Mouse (Mus musculus) lung, embryonic 14.5 days (tissue): ENCODE results near the gene 1700122O11Rik. TPM values are rescaled to one million over a fixed set of nuclear protein-coding genes. Genes with fewer than 3 reads are reported as not detected.
A peak's percentile ranks its signal among the peaks of the same experiment; 100 is the strongest.

Experiments
- ATAC-seq: fragments of 200-750 bp; cut with Nextera tagmentation; 2 replicates; pipeline ENCODE4 v1.8.0; 2017; ENCODE audit warnings: mild to moderate bottlenecking, moderate TSS enrichment, moderate library complexity; ENCODE audit not compliant: insufficient read depth
- DNase-seq: peaks from one replicate; pipeline ENCODE4 v3.0.0-alpha.2; 2015
- H3K27ac ChIP-seq: fragments of 300-500 bp; sonication (generic); 2 replicates; pipeline ENCODE4 v1.5.1; 2014; ENCODE audit warnings: low read depth, mild to moderate bottlenecking, moderate library complexity
- H3K27me3 ChIP-seq: fragments of 300-500 bp; sonication (generic); 2 replicates; pipeline ENCODE4 v1.6.1; 2014; ENCODE audit warnings: low read length, control low read depth; ENCODE audit not compliant: insufficient read depth
- H3K36me3 ChIP-seq: fragments of 300-500 bp; sonication (generic); 2 replicates; pipeline ENCODE4 v1.6.1; 2014; ENCODE audit warnings: control low read depth; ENCODE audit not compliant: insufficient read depth
- H3K4me1 ChIP-seq: fragments of 300-500 bp; sonication (generic); 2 replicates; pipeline ENCODE4 v1.6.1; 2014; ENCODE audit warnings: antibody characterized with exemption, control low read depth; ENCODE audit not compliant: insufficient read depth
- H3K4me2 ChIP-seq: fragments of 300-500 bp; sonication (generic); 2 replicates; pipeline ENCODE4 v1.6.1; 2014; ENCODE audit warnings: mild to moderate bottlenecking
- H3K4me3 ChIP-seq: fragments of 300-500 bp; sonication (generic); 2 replicates; pipeline ENCODE4 v1.5.1; 2014; ENCODE audit warnings: low read depth, low read length
- H3K9ac ChIP-seq: fragments of 300-500 bp; sonication (generic); 2 replicates; pipeline ENCODE4 v1.6.1; 2014
- H3K9me3 ChIP-seq: fragments of 300-500 bp; sonication (generic); 2 replicates; pipeline ENCODE4 v1.6.1; 2016; ENCODE audit warnings: low read depth, low read length, control low read depth
- CTCF ChIP-seq: IDR thresholded peaks from 2 replicates; pipeline ENCODE4 v1.5.1; 2016; ENCODE audit warnings: antibody characterized with exemption, low read depth
- WGBS: fragments of 180-500 bp; shearing (Covaris S2); extraction: QIAGEN DNeasy Blood & Tissue Kit; methylation state at CpG from one replicate; pipeline ENCODE4 v1.1.7; 2014; 5-methylcytosine and 5-hydroxymethylcytosine counted together
- polyA plus RNA-seq: library from polyadenylated mRNA; unstranded; fragments of >200 nt; fragmentation: Nextera tagmentation; extraction: Ambion mirVana; gene quantifications from 2 replicates; pipeline ENCODE4 v1.2.1, GENCODE M21; 2014

1700122O11Rik gene
- not detected in 2 replicates for polyA plus RNA-seq

- no peak for TF ChIP-seq CTCF
- no peaks in the 10 kb centered on the region for H3K27me3 ChIP-seq
- H3K9ac ChIP-seq = no peak within 1 kb of the TSS
- H3K36me3 ChIP-seq = no peaks in the 10 kb centered on the region
- H3K9me3 ChIP-seq = no peaks in the 10 kb centered on the region
- ATAC-seq (no peak), DNase-seq (no peak)
- H3K4me1 ChIP-seq = peaks cover 20% of the 10 kb centered on the region; the same call in 1 of the 2 replicates
- H3K4me3 ChIP-seq = no peak within 1 kb of the TSS
- H3K27ac ChIP-seq = no peak within 1 kb of the TSS
- H3K4me2 ChIP-seq = peak within 1 kb of the TSS; percentile 49; the same call in 1 of the 2 replicates
- 80% methylated on average over 2 of the region's 2 CpGs for WGBS
Observed at GRCm38 (mm10) chr17:48038193-48038592, at the start of gene 1700122O11Rik. TSS of gene 1700122O11Rik (minus strand) at chr17:48038293.

- no peak overlapping the region for H3K4me2 ChIP-seq
- H3K27ac ChIP-seq = no peak overlapping the region
- no peaks in the 10 kb centered on the region for H3K36me3 ChIP-seq
- H3K9me3 ChIP-seq = no peaks in the 10 kb centered on the region
- no peak for ATAC-seq
- DNase-seq = no peak
- no peaks in the 10 kb centered on the region for H3K4me1 ChIP-seq
- H3K9ac ChIP-seq = no peak overlapping the region
- no peak overlapping the region for H3K4me3 ChIP-seq
- no peak for TF ChIP-seq CTCF
- WGBS = 35% methylated on average over 3 of the region's 3 CpGs
- H3K27me3 ChIP-seq = no peaks in the 10 kb centered on the region
Observed at GRCm38 (mm10) chr17:48080626-48081025, 42.5 kb upstream of the 1700122O11Rik start.

GRCm38 (mm10) chr17:48067729-48068128, 29.6 kb upstream of the 1700122O11Rik start:
- H3K9me3 ChIP-seq = no peaks in the 10 kb centered on the region
- H3K4me3 ChIP-seq = no peak overlapping the region
- H3K27me3 ChIP-seq = no peaks in the 10 kb centered on the region
- no peaks in the 10 kb centered on the region for H3K36me3 ChIP-seq
- no peak overlapping the region for H3K9ac ChIP-seq
- peaks cover 3% of the 10 kb centered on the region; the same call in 1 of the 2 replicates for H3K4me1 ChIP-seq
- ATAC-seq (no peak; the same call in 1 of the 2 replicates), DNase-seq (peak; percentile 52)
- 16% methylated on average over 5 of the region's 5 CpGs for WGBS
- H3K4me2 ChIP-seq = no peak overlapping the region
- no peak overlapping the region for H3K27ac ChIP-seq
- no peak for TF ChIP-seq CTCF

GRCm38 (mm10) chr17:48067083-48067614, 29.1 kb upstream of the 1700122O11Rik start:
- Histone ChIP-seq H3K9ac (no peak overlapping the region), H3K9me3 (no peaks in the 10 kb centered on the region), H3K4me2 (no peak overlapping the region), H3K27me3 (no peaks in the 10 kb centered on the region), H3K27ac (no peak overlapping the region), H3K4me3 (no peak overlapping the region), H3K36me3 (no peaks in the 10 kb centered on the region), H3K4me1 (peaks cover 3% of the 10 kb centered on the region; the same call in 1 of the 2 replicates)
- DNase-seq (no peak), ATAC-seq (no peak)
- no peak for TF ChIP-seq CTCF
- 44% methylated on average over 10 of the region's 10 CpGs for WGBS

DNA sequence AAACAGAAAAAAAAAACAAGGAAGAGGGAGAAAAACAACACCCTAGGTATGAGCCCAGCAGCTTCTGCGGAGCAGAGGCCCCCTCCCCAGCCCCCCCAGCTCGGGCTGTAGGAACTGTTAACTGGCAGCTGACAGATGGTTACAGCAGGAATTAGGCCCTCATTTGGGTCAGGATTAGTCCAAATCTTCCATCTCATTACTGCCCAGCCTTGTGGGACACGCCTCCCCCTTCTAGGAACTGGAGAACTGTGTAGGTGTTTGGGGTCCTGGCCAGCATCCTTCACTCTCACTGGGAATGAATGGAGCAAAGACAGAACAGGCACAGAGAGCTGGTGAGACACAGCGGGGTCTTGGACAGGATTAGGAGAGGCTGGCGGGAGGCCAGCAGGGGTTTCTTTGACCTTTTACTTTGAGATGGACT, 27.0 kb upstream of the 1700122O11Rik start:
- no peak for TF ChIP-seq CTCF
- Histone ChIP-seq H3K4me3 (no peak overlapping the region), H3K27ac (no peak overlapping the region), H3K9ac (no peak overlapping the region; the same call in 1 of the 2 replicates), H3K4me1 (peaks cover 3% of the 10 kb centered on the region; the same call in 1 of the 2 replicates), H3K4me2 (no peak overlapping the region), H3K27me3 (no peaks in the 10 kb centered on the region), H3K36me3 (no peaks in the 10 kb centered on the region), H3K9me3 (no peaks in the 10 kb centered on the region)
- ATAC-seq = no peak
- WGBS = 44% methylated on average over 5 of the region's 5 CpGs
- DNase-seq = no peak

DNA sequence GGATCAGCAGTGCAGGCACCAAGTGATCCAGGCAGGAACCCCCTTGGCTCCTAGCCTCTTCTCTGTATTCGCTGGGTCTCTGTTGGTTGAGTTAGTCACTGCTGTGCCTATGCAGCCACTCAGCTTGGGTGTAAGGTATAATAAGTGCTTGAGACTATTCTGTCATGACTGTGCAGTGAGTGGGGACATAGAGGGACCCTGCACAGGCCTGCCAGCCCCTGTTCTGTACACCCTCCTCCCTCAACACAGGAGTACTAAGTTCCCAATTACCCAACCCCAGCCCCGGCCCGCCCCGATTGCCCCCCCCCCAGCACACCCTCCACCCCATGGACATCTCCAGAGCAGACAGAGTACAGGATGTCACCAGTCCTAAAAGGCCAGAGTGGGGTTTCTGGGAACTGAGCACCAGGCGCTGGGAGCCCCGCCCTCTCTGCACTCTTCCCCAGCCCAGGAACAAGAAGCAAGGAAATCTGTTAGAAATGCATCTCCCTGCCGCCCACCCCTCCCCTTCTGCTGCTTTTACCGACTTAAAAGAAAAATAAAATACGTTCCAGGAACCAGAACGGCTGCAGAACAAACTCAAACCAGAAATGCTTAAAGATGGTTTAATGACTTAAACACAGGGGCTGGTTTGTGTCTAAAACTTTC, 26.2 kb upstream of the 1700122O11Rik start:
- Histone ChIP-seq H3K4me1 (peaks cover 3% of the 10 kb centered on the region; the same call in 1 of the 2 replicates), H3K9me3 (no peaks in the 10 kb centered on the region), H3K36me3 (no peaks in the 10 kb centered on the region), H3K4me2 (no peak overlapping the region), H3K4me3 (no peak overlapping the region), H3K27ac (no peak overlapping the region), H3K9ac (no peak overlapping the region), H3K27me3 (no peaks in the 10 kb centered on the region)
- WGBS = 35% methylated on average over 10 of the region's 10 CpGs
- ATAC-seq = no peak; the same call in 1 of the 2 replicates
- TF ChIP-seq CTCF = no peak
- no peak for DNase-seq

- Histone ChIP-seq H3K9ac (no peak overlapping the region; the same call in 1 of the 2 replicates), H3K4me1 (peaks cover 7% of the 10 kb centered on the region; the same call in 1 of the 2 replicates), H3K27me3 (peaks cover 16% of the 10 kb centered on the region; the same call in 1 of the 2 replicates), H3K9me3 (no peaks in the 10 kb centered on the region), H3K36me3 (no peaks in the 10 kb centered on the region), H3K4me2 (no peak overlapping the region), H3K4me3 (no peak overlapping the region), H3K27ac (no peak overlapping the region)
- no peak for ATAC-seq
- WGBS = 7% methylated on average over 12 of the region's 12 CpGs
- no peak for TF ChIP-seq CTCF
- no peak for DNase-seq
Observed at GRCm38 (mm10) chr17:48057382-48057781, 19.3 kb upstream of the 1700122O11Rik start.
